Mouse (Mus musculus) liver, embryonic 13.5 days (tissue): ENCODE measurements at regions not wholly inside any gene's neighbourhood (a gene's known extent, or its start where the extent isn't known, plus 50 kb on each side); places are given as distances from the start of the nearest gene placed in this dataset.

Experiments
- ATAC-seq: fragments of 200-750 bp; cut with Nextera tagmentation; 2 replicates; pipeline ENCODE4 v1.8.0; 2017; ENCODE audit warnings: low read depth, mild to moderate bottlenecking, moderate number of reproducible peaks, moderate library complexity
- DNase-seq: peaks from one replicate; pipeline ENCODE4 v3.0.0; 2022
- H3K27ac ChIP-seq: fragments of 300-500 bp; sonication (generic); 2 replicates; pipeline ENCODE4 v1.5.1; 2015; ENCODE audit warnings: moderate library complexity, mild to moderate bottlenecking, inconsistent platforms
- H3K27me3 ChIP-seq: fragments of 300-500 bp; sonication (generic); 2 replicates; pipeline ENCODE4 v1.6.1; 2015; ENCODE audit warnings: mild to moderate bottlenecking, inconsistent platforms
- H3K36me3 ChIP-seq: fragments of 300-500 bp; sonication (generic); 2 replicates; pipeline ENCODE4 v1.6.1; 2015; ENCODE audit warnings: mild to moderate bottlenecking, inconsistent platforms
- H3K4me1 ChIP-seq: fragments of 300-500 bp; sonication (generic); replicated peaks from 2 replicates; pipeline ENCODE4 v1.6.1; 2015; ENCODE audit warnings: inconsistent platforms
- H3K4me2 ChIP-seq: fragments of 300-500 bp; sonication (generic); 2 replicates; pipeline ENCODE4 v1.6.1; 2015; ENCODE audit warnings: inconsistent platforms, mild to moderate bottlenecking, moderate library complexity
- H3K4me3 ChIP-seq: fragments of 300-500 bp; sonication (generic); replicated peaks from 2 replicates; pipeline ENCODE4 v1.5.1; 2015; ENCODE audit warnings: mild to moderate bottlenecking, inconsistent platforms
- H3K9ac ChIP-seq: fragments of 300-500 bp; sonication (generic); 2 replicates; pipeline ENCODE4 v1.6.1; 2015; ENCODE audit warnings: mild to moderate bottlenecking, inconsistent platforms
- H3K9me3 ChIP-seq: fragments of 300-500 bp; sonication (generic); replicated peaks from 2 replicates; pipeline ENCODE4 v1.6.1; 2016; ENCODE audit warnings: inconsistent platforms
- WGBS: fragments of 180-500 bp; shearing (Covaris S2); methylation state at CpG from one replicate; pipeline ENCODE4 v1.1.7; 2015; ENCODE audit not compliant: insufficient replicate concordance; 5-methylcytosine and 5-hydroxymethylcytosine counted together

DNA sequence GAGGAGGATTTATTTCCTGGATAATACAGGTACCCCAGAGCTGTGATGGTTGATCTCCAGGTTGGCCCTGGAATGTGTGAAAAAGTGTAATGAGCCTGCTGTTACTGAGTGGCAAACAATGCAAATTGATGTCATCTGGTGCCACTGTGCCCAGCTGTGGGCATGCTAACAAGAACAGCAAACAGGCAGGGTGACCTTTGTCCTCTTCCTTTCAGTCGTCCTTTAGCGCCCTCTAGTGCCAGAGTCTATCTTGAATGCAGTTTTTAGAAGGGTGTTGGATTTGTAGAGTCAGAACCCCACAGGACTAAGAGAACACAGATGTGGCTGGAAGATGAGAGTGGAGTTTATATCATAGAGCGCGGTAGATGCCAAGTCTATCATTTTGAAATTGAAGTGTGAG, 164.3 kb downstream of the Sdhaf3 start:
- WGBS: 21% methylated on average over 4 of the region's 4 CpGs
- H3K27me3 ChIP-seq: no peaks in the 10 kb centered on the region
- no peak overlapping the region for H3K27ac ChIP-seq
- H3K9ac ChIP-seq: no peak overlapping the region
- H3K36me3 ChIP-seq: no peaks in the 10 kb centered on the region
- ATAC-seq (no peak), DNase-seq (peak; percentile 2)
- no peak overlapping the region for H3K4me2 ChIP-seq
- no peaks in the 10 kb centered on the region for H3K4me1 ChIP-seq
- H3K9me3 ChIP-seq: no peaks in the 10 kb centered on the region
- no peak overlapping the region for H3K4me3 ChIP-seq

DNA sequence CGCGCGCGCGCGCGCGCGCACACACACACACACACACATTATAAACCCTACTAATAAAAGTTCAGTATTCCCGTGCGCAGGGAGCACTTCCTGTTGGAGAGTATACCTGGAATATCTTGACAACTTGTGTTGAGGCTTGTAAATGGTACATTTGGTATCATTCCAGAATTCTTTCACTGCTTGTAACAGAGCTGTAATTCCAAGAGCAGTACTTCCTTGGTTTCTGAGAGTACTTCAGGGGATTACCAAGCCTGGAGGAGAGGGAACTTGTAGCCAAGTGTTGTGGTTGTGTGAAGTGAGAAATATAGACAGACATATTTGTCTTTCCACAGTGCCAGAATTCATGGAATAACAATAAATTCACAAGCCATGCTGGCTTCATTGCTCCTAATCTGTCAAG, 177.2 kb downstream of the Sdhaf3 start:
- ATAC-seq: no peak
- no peak overlapping the region for H3K4me3 ChIP-seq

GRCm38 (mm10) chr6:7134062-7134461, 178.3 kb downstream of the Sdhaf3 start:
- 67% methylated on average over 4 of the region's 4 CpGs for WGBS

More for the DNA sequence above, 177.2 kb downstream of the Sdhaf3 start:
- Histone ChIP-seq H3K9ac (no peak overlapping the region), H3K36me3 (no peaks in the 10 kb centered on the region), H3K4me1 (no peaks in the 10 kb centered on the region), H3K9me3 (no peaks in the 10 kb centered on the region), H3K27me3 (no peaks in the 10 kb centered on the region), H3K4me2 (no peak overlapping the region), H3K27ac (no peak overlapping the region)
- DNase-seq: no peak
- WGBS: 70% methylated on average over 2 of the region's 11 CpGs

DNA sequence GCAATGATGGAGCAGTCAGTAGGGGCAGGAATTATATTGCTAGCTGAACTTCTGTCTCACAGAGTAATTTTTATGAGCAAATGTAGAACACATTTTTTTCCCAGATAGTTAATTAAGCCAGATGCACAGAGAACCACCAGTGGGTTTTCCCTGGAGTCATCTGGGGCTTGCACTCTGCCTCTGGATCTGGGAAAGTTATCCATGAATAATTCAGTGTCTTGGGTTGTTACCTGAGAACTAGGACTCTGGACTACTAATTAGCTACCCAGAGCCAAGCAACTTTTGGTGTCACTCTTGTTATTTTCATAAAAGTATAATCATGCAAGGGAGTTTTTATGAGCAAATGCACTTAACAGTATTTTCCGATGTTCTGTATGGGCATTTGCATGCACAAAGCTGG, 179.1 kb downstream of the Sdhaf3 start:
- 86% methylated on average over 1 of the region's 1 CpGs for WGBS
- ATAC-seq (no peak), DNase-seq (no peak)
- H3K27ac ChIP-seq: no peak overlapping the region
- no peak overlapping the region for H3K9ac ChIP-seq
- H3K27me3 ChIP-seq: no peaks in the 10 kb centered on the region
- H3K4me2 ChIP-seq: no peak overlapping the region
- no peak overlapping the region for H3K4me3 ChIP-seq
- H3K9me3 ChIP-seq: no peaks in the 10 kb centered on the region
- no peaks in the 10 kb centered on the region for H3K36me3 ChIP-seq
- no peaks in the 10 kb centered on the region for H3K4me1 ChIP-seq

More at GRCm38 (mm10) chr6:7134062-7134461, 178.3 kb downstream of the Sdhaf3 start:
- no peak overlapping the region for H3K27ac ChIP-seq
- H3K27me3 ChIP-seq: no peaks in the 10 kb centered on the region
- H3K4me3 ChIP-seq: no peak overlapping the region
- H3K4me1 ChIP-seq: no peaks in the 10 kb centered on the region
- DNase-seq: no peak
- no peak for ATAC-seq
- no peak overlapping the region for H3K4me2 ChIP-seq
- H3K36me3 ChIP-seq: no peaks in the 10 kb centered on the region
- H3K9me3 ChIP-seq: no peaks in the 10 kb centered on the region
- H3K9ac ChIP-seq: no peak overlapping the region

GRCm38 (mm10) chr6:7181711-7182110, 225.9 kb downstream of the Sdhaf3 start:
- Histone ChIP-seq H3K4me2 (no peak overlapping the region), H3K27me3 (no peaks in the 10 kb centered on the region), H3K27ac (no peak overlapping the region), H3K9ac (no peak overlapping the region), H3K4me1 (no peaks in the 10 kb centered on the region), H3K9me3 (no peaks in the 10 kb centered on the region), H3K4me3 (no peak overlapping the region), H3K36me3 (no peaks in the 10 kb centered on the region)
- no peak for DNase-seq
- no peak for ATAC-seq
- WGBS: 36% methylated on average over 2 of the region's 2 CpGs

DNA sequence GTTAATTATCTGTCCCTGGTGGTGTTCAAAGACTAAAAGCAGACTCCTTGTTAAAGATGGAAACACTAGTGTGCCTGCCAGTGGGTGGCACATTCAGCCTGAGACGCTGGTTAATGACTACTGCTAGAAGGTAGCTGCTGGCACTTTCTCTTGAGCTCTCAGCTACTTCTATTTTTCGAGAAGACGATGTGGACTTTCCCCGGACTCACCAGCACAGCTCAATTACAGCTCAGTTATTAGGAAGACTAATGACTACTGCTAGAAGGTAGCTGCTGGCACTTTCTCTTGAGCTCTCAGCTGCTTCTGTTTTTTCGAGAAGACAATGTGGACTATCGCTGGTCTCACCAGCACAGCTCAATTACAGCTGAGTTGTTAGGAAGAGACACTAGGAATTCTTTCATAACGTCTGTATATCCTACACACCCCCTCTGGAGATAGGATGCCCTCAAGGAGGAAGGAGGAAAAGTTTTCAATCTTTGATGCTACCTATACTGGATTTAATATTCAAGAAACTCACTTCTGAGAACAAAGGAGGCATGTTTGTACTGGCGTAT, 243.3 kb downstream of the Sdhaf3 start:
- no peak overlapping the region for H3K4me3 ChIP-seq
- H3K4me1 ChIP-seq: no peaks in the 10 kb centered on the region
- H3K9ac ChIP-seq: no peak overlapping the region
- WGBS: 55% methylated on average over 8 of the region's 8 CpGs
- H3K9me3 ChIP-seq: no peaks in the 10 kb centered on the region
- no peaks in the 10 kb centered on the region for H3K36me3 ChIP-seq
- no peak overlapping the region for H3K27ac ChIP-seq
- no peak for DNase-seq
- no peak for ATAC-seq
- H3K4me2 ChIP-seq: no peak overlapping the region
- H3K27me3 ChIP-seq: no peaks in the 10 kb centered on the region

DNA sequence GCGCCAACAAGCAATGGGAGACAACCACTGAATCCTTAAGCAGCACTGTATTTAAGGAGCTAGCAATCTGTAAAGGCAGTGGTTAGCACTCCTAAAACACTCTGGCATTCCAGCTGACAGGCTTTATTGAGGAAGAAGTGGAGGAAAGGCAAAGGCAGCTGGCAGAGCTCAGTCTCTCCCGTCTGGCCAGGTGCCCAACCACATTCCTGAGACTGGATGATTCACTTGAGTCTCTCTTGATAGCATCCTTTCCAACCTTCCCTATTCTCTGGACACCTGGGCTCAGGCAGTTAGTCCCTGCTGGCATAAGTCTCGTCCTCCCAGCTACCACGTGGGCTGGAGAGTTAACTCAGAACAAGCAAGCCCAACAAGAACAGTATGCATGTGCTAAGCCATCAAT, 260.1 kb downstream of the Sdhaf3 start:
- H3K27me3 ChIP-seq: no peaks in the 10 kb centered on the region
- no peaks in the 10 kb centered on the region for H3K4me1 ChIP-seq
- DNase-seq: no peak
- H3K36me3 ChIP-seq: no peaks in the 10 kb centered on the region
- 0 out of 2 replicates have a peak, but pooled peaks cover 3% of the 10 kb centered on the region for H3K9me3 ChIP-seq
- WGBS: 48% methylated on average over 4 of the region's 4 CpGs
- ATAC-seq: no peak
- H3K9ac ChIP-seq: no peak overlapping the region
- H3K4me3 ChIP-seq: no peak overlapping the region
- no peak overlapping the region for H3K27ac ChIP-seq
- H3K4me2 ChIP-seq: no peak overlapping the region

DNA sequence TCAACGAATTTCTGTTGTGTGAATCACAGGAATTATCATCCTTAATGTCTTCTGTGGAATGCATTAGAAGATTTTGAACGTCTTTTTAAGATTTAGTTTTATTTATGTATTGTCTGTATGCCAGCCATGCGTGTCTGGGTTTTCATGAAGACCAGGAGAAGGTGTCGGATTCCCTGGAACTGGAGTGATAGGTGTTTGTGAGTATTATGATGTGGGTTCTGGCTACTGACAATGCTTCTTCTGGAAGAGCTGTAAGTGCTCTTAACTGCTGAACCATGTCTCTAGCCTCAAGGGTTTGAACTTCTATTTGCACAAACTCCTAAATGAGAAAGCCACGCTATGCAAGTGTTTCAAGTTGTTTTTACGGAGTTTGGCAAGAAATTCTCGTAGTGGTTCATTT, 296.5 kb downstream of the Sdhaf3 start:
- no peak for DNase-seq
- Histone ChIP-seq H3K9me3 (no peaks in the 10 kb centered on the region), H3K9ac (no peak overlapping the region), H3K4me1 (no peaks in the 10 kb centered on the region), H3K27me3 (no peaks in the 10 kb centered on the region), H3K36me3 (no peaks in the 10 kb centered on the region), H3K4me2 (no peak overlapping the region), H3K27ac (no peak overlapping the region), H3K4me3 (no peak overlapping the region)
- ATAC-seq: no peak
- WGBS: 56% methylated on average over 7 of the region's 7 CpGs

- DNase-seq (no peak), ATAC-seq (no peak)
- Histone ChIP-seq H3K4me1 (no peaks in the 10 kb centered on the region), H3K27me3 (no peaks in the 10 kb centered on the region), H3K36me3 (no peaks in the 10 kb centered on the region), H3K4me3 (no peak overlapping the region), H3K4me2 (no peak overlapping the region), H3K9ac (no peak overlapping the region), H3K9me3 (no peaks in the 10 kb centered on the region), H3K27ac (no peak overlapping the region)
- 39% methylated on average over 4 of the region's 4 CpGs for WGBS
These were observed 277.2 kb upstream of the Tac1 start for GRCm38 (mm10) chr6:7277431-7277830.

DNA sequence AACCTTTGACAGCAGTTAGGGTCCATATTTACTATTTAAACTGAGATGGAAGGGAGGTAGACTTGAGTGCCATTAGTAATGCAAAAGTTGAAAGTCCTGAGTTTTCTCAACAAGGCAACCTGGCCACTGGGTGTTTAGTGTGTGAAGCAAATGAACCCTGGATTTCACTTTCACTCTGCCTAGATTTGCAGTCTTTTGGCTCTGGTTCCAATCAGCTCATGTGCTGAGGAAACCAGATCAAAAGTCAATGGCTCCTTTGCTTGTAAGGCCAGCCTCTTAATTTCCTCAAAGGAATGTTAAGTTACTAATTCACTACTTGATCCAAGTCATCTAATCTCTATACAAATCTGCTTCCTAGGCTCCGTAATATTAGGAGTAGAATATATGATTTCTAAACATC, 247.7 kb upstream of the Tac1 start:
- H3K4me2 ChIP-seq: no peak overlapping the region
- no peak for ATAC-seq
- H3K9me3 ChIP-seq: no peaks in the 10 kb centered on the region
- H3K4me1 ChIP-seq: no peaks in the 10 kb centered on the region
- H3K27ac ChIP-seq: no peak overlapping the region
- H3K36me3 ChIP-seq: no peaks in the 10 kb centered on the region
- H3K9ac ChIP-seq: no peak overlapping the region
- WGBS: 72% methylated on average over 1 of the region's 1 CpGs
- no peak overlapping the region for H3K4me3 ChIP-seq
- DNase-seq: no peak
- no peaks in the 10 kb centered on the region for H3K27me3 ChIP-seq

GRCm38 (mm10) chr6:7313496-7313895, 241.2 kb upstream of the Tac1 start:
- Histone ChIP-seq H3K9ac (no peak overlapping the region), H3K4me2 (no peak overlapping the region), H3K27ac (no peak overlapping the region), H3K27me3 (no peaks in the 10 kb centered on the region), H3K36me3 (no peaks in the 10 kb centered on the region), H3K9me3 (no peaks in the 10 kb centered on the region), H3K4me3 (no peak overlapping the region), H3K4me1 (no peaks in the 10 kb centered on the region)
- WGBS: 56% methylated on average over 3 of the region's 3 CpGs
- ATAC-seq (no peak), DNase-seq (no peak)

DNA sequence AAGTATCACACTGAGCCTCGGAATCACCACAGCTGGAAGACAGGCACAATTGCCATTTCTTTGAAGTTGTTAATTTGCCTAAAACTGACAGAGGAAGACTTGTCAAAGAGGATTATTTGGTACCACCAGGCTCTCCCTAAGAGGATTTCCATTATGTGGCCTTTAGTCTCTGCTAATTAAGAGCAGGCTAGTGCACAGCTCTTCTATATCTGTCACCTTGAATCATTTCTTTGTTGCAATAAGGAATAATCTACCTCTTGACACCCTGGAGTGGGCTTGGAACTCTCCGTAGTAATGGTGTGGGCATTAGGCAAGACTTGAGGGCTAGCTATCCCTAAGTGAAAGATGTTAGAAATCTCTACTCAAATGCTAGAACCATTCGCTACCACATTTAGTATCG, 227.7 kb upstream of the Tac1 start:
- H3K4me2 ChIP-seq: no peak overlapping the region
- H3K4me3 ChIP-seq: no peak overlapping the region
- no peak for ATAC-seq
- no peaks in the 10 kb centered on the region for H3K36me3 ChIP-seq
- H3K4me1 ChIP-seq: no peaks in the 10 kb centered on the region
- no peaks in the 10 kb centered on the region for H3K9me3 ChIP-seq
- no peaks in the 10 kb centered on the region for H3K27me3 ChIP-seq
- H3K9ac ChIP-seq: no peak overlapping the region
- 48% methylated on average over 4 of the region's 4 CpGs for WGBS
- no peak overlapping the region for H3K27ac ChIP-seq
- no peak for DNase-seq
